Mouse (Mus musculus) hindbrain, embryonic 15.5 days (tissue): ENCODE data around the gene Vps13c. TPM values are rescaled to one million over a fixed set of nuclear protein-coding genes. Genes with fewer than 3 reads are reported as not detected.

ENCODE experiments used
- ATAC-seq: fragments of 200-750 bp; cut with Nextera tagmentation; 2 replicates; pipeline ENCODE4 v1.8.0; 2017; ENCODE audit warnings: low read depth, moderate number of reproducible peaks, moderate TSS enrichment; ENCODE audit not compliant: low FRiP score
- H3K27ac ChIP-seq: fragments of 300-500 bp; sonication (generic); replicated peaks from 2 replicates; pipeline ENCODE4 v1.5.1; 2015; ENCODE audit warnings: mild to moderate bottlenecking, inconsistent platforms
- H3K27me3 ChIP-seq: fragments of 300-500 bp; sonication (generic); 2 replicates; pipeline ENCODE4 v1.6.1; 2015; ENCODE audit warnings: control low read depth, inconsistent platforms
- H3K36me3 ChIP-seq: fragments of 300-500 bp; sonication (generic); 2 replicates; pipeline ENCODE4 v1.6.1; 2015; ENCODE audit warnings: control low read depth, inconsistent platforms
- H3K4me1 ChIP-seq: fragments of 300-500 bp; sonication (generic); replicated peaks from 2 replicates; pipeline ENCODE4 v1.6.1; 2015; ENCODE audit warnings: control low read depth, inconsistent platforms
- H3K4me2 ChIP-seq: fragments of 300-500 bp; sonication (generic); 2 replicates; pipeline ENCODE4 v1.6.1; 2015; ENCODE audit warnings: moderate library complexity, mild to moderate bottlenecking, inconsistent platforms
- H3K4me3 ChIP-seq: fragments of 300-500 bp; sonication (generic); 2 replicates; pipeline ENCODE4 v1.5.1; 2015; ENCODE audit warnings: mild to moderate bottlenecking, inconsistent platforms
- H3K9ac ChIP-seq: fragments of 300-500 bp; sonication (generic); 2 replicates; pipeline ENCODE4 v1.6.1; 2015; ENCODE audit warnings: inconsistent platforms
- H3K9me3 ChIP-seq: fragments of 300-500 bp; sonication (generic); 2 replicates; pipeline ENCODE4 v1.6.1; 2016; ENCODE audit warnings: control low read depth, inconsistent platforms
- WGBS: fragments of 180-500 bp; shearing (Covaris S2); methylation state at CpG from one replicate; pipeline ENCODE4 v1.1.7; 2015; 5-methylcytosine and 5-hydroxymethylcytosine counted together
- polyA plus RNA-seq: library from polyadenylated mRNA; unstranded; fragments of >200 nt; fragmentation: Nextera tagmentation; extraction: Ambion mirVana; gene quantifications from 2 replicates; pipeline ENCODE4 v1.2.1, GENCODE M21; 2015

Vps13c gene
- polyA plus RNA-seq, 1 experiment from 2014 or later: 7.7 TPM

- Histone ChIP-seq H3K4me2 (no peak overlapping the region), H3K9ac (no peak overlapping the region), H3K9me3 (no peaks in the 10 kb centered on the region), H3K27ac (no peak overlapping the region), H3K4me1 (no peaks in the 10 kb centered on the region), H3K4me3 (no peak overlapping the region), H3K27me3 (no peaks in the 10 kb centered on the region), H3K36me3 (no peaks in the 10 kb centered on the region)
- 78% methylated on average over 7 of the region's 7 CpGs for WGBS
- no peak for ATAC-seq
These were observed 25.2 kb downstream of the Vps13c start for GRCm38 (mm10) chr9:67865411-67865810.

- Histone ChIP-seq H3K36me3 (no peaks in the 10 kb centered on the region), H3K9me3 (no peaks in the 10 kb centered on the region), H3K4me3 (no peak overlapping the region), H3K4me1 (no peaks in the 10 kb centered on the region), H3K27ac (no peak overlapping the region), H3K9ac (no peak overlapping the region), H3K27me3 (no peaks in the 10 kb centered on the region), H3K4me2 (no peak overlapping the region)
- ATAC-seq: no peak
- 74% methylated on average over 6 of the region's 6 CpGs for WGBS
These were observed 27.2 kb downstream of the Vps13c start for GRCm38 (mm10) chr9:67867411-67867810.

GRCm38 (mm10) chr9:67869691-67870450, 29.7 kb downstream of the Vps13c start:
- H3K36me3 ChIP-seq: no peaks in the 10 kb centered on the region
- H3K9me3 ChIP-seq: no peaks in the 10 kb centered on the region
- no peak for ATAC-seq
- WGBS: 91% methylated on average over 16 of the region's 16 CpGs
- no peak overlapping the region for H3K9ac ChIP-seq
- H3K27me3 ChIP-seq: no peaks in the 10 kb centered on the region
- no peaks in the 10 kb centered on the region for H3K4me1 ChIP-seq
- H3K27ac ChIP-seq: no peak overlapping the region
- H3K4me3 ChIP-seq: no peak overlapping the region
- no peak overlapping the region for H3K4me2 ChIP-seq

GRCm38 (mm10) chr9:67874522-67875222, 34.5 kb downstream of the Vps13c start:
- Histone ChIP-seq H3K36me3 (no peaks in the 10 kb centered on the region), H3K27ac (no peak overlapping the region), H3K9ac (no peak overlapping the region), H3K4me3 (no peak overlapping the region), H3K27me3 (no peaks in the 10 kb centered on the region), H3K9me3 (no peaks in the 10 kb centered on the region), H3K4me2 (no peak overlapping the region), H3K4me1 (no peaks in the 10 kb centered on the region)
- no peak for ATAC-seq
- 73% methylated on average over 7 of the region's 7 CpGs for WGBS

- Histone ChIP-seq H3K4me3 (no peak overlapping the region), H3K9ac (no peak overlapping the region), H3K9me3 (no peaks in the 10 kb centered on the region), H3K36me3 (no peaks in the 10 kb centered on the region; the same call in 1 of the 2 replicates), H3K4me1 (no peaks in the 10 kb centered on the region), H3K4me2 (no peak overlapping the region), H3K27me3 (no peaks in the 10 kb centered on the region), H3K27ac (no peak overlapping the region)
- 51% methylated on average over 2 of the region's 2 CpGs for WGBS
- ATAC-seq: no peak
These were observed 35.1 kb downstream of the Vps13c start for GRCm38 (mm10) chr9:67875337-67875736.

- Histone ChIP-seq H3K4me3 (no peak overlapping the region), H3K36me3 (peaks cover 4% of the 10 kb centered on the region), H3K9me3 (no peaks in the 10 kb centered on the region), H3K9ac (no peak overlapping the region), H3K4me1 (no peaks in the 10 kb centered on the region), H3K4me2 (no peak overlapping the region), H3K27me3 (no peaks in the 10 kb centered on the region), H3K27ac (no peak overlapping the region)
- WGBS: 88% methylated on average over 14 of the region's 14 CpGs
- no peak for ATAC-seq
These were observed 37.0 kb downstream of the Vps13c start for GRCm38 (mm10) chr9:67877081-67877718.

GRCm38 (mm10) chr9:67878197-67878769, 38.1 kb downstream of the Vps13c start:
- Histone ChIP-seq H3K4me2 (no peak overlapping the region), H3K27me3 (no peaks in the 10 kb centered on the region), H3K9me3 (no peaks in the 10 kb centered on the region), H3K4me1 (no peaks in the 10 kb centered on the region), H3K4me3 (no peak overlapping the region), H3K27ac (no peak overlapping the region), H3K9ac (no peak overlapping the region), H3K36me3 (peaks cover 5% of the 10 kb centered on the region)
- 90% methylated on average over 11 of the region's 11 CpGs for WGBS
- no peak for ATAC-seq

GRCm38 (mm10) chr9:67883349-67883984, 43.3 kb downstream of the Vps13c start:
- no peaks in the 10 kb centered on the region for H3K4me1 ChIP-seq
- H3K4me2 ChIP-seq: no peak overlapping the region
- WGBS: 62% methylated on average over 13 of the region's 13 CpGs
- H3K27me3 ChIP-seq: no peaks in the 10 kb centered on the region
- no peak overlapping the region for H3K4me3 ChIP-seq
- no peak overlapping the region for H3K27ac ChIP-seq
- H3K9ac ChIP-seq: no peak overlapping the region
- no peaks in the 10 kb centered on the region for H3K9me3 ChIP-seq
- peaks cover 16% of the 10 kb centered on the region for H3K36me3 ChIP-seq
- no peak for ATAC-seq

- Histone ChIP-seq H3K4me3 (no peak overlapping the region), H3K4me2 (no peak overlapping the region), H3K36me3 (peaks cover 16% of the 10 kb centered on the region), H3K27ac (no peak overlapping the region), H3K9ac (no peak overlapping the region), H3K9me3 (no peaks in the 10 kb centered on the region), H3K4me1 (no peaks in the 10 kb centered on the region), H3K27me3 (no peaks in the 10 kb centered on the region)
- ATAC-seq: no peak
- WGBS: 82% methylated on average over 3 of the region's 3 CpGs
These were observed 43.9 kb downstream of the Vps13c start for GRCm38 (mm10) chr9:67884095-67884494.

GRCm38 (mm10) chr9:67886981-67887720, 47.0 kb downstream of the Vps13c start:
- no peak for ATAC-seq
- Histone ChIP-seq H3K36me3 (peaks cover 20% of the 10 kb centered on the region), H3K9me3 (no peaks in the 10 kb centered on the region), H3K4me3 (no peak overlapping the region), H3K27ac (no peak overlapping the region), H3K4me2 (no peak overlapping the region), H3K4me1 (no peaks in the 10 kb centered on the region), H3K27me3 (no peaks in the 10 kb centered on the region), H3K9ac (no peak overlapping the region)
- 80% methylated on average over 4 of the region's 4 CpGs for WGBS

GRCm38 (mm10) chr9:67893474-67893873, 53.3 kb downstream of the Vps13c start:
- Histone ChIP-seq H3K27me3 (no peaks in the 10 kb centered on the region), H3K4me1 (0 out of 2 replicates have a peak, but pooled peaks cover 5% of the 10 kb centered on the region), H3K27ac (no peak overlapping the region), H3K4me2 (no peak overlapping the region), H3K4me3 (no peak overlapping the region), H3K9me3 (no peaks in the 10 kb centered on the region), H3K9ac (no peak overlapping the region), H3K36me3 (peaks cover 27% of the 10 kb centered on the region)
- no peak for ATAC-seq
- 97% methylated on average over 1 of the region's 1 CpGs for WGBS
